Mouse (Mus musculus) MEL (cell line): Measurements from ENCODE around the gene Adipor2. TPM values are rescaled to one million over a fixed set of nuclear protein-coding genes. Genes with fewer than 3 reads are reported as not detected.

ENCODE experiments used
- DNase-seq: peaks from one replicate; pipeline ENCODE4 v3.0.0; 2011; ENCODE audit warnings: low read depth, low spot score
- H3K27ac ChIP-seq: 2 replicates; pipeline ENCODE4 v1.5.1; 2012; ENCODE audit warnings: low read depth, mild to moderate bottlenecking, control low read depth, low read length, moderate library complexity; ENCODE audit not compliant: control insufficient read depth
- H3K27me3 ChIP-seq, 2 experiments: fragments of 150-350 bp in 1 of 2; sonication (generic) in 1 of 2; 2 replicates each; pipeline ENCODE4 v1.6.1; 2012; ENCODE audit warnings: low read length in 2 of 2, mild to moderate bottlenecking in 2 of 2, improper control_type of control experiment in 1 of 2, moderate library complexity in 1 of 2; ENCODE audit not compliant: insufficient read depth in 2 of 2, control insufficient read depth in 1 of 2
- H3K36me3 ChIP-seq, 2 experiments: 2 replicates each; pipeline ENCODE4 v1.6.1; 2012 to 2014; ENCODE audit warnings: low read length in 2 of 2, improper control_type of control experiment in 1 of 2, inconsistent platforms in 1 of 2, mild to moderate bottlenecking in 1 of 2; ENCODE audit not compliant: insufficient read depth in 2 of 2, control insufficient read depth in 1 of 2
- H3K4me1 ChIP-seq, 2 experiments: fragments of 150-350 bp in 1 of 2; sonication (generic) in 1 of 2; 2 replicates each; pipeline ENCODE4 v1.6.1; 2012; ENCODE audit warnings: low read length in 2 of 2, improper control_type of control experiment in 1 of 2, mild to moderate bottlenecking in 1 of 2; ENCODE audit not compliant: insufficient read depth in 2 of 2, control insufficient read depth in 1 of 2
- H3K4me3 ChIP-seq, 2 experiments: fragments of 150-350 bp in 1 of 2; sonication (generic) in 1 of 2; 2 replicates each; pipeline ENCODE4 v1.5.1; 2012; ENCODE audit warnings: low read depth in 2 of 2, low read length in 2 of 2, mild to moderate bottlenecking in 2 of 2, moderate library complexity in 2 of 2, control low read depth in 1 of 2, improper control_type of control experiment in 1 of 2; ENCODE audit not compliant: control insufficient read depth in 1 of 2, insufficient read depth in 1 of 2
- H3K79me2 ChIP-seq: 2 replicates; pipeline ENCODE4 v1.6.1; 2012; ENCODE audit warnings: mild to moderate bottlenecking, low read length, moderate library complexity; ENCODE audit not compliant: control insufficient read depth, poor library complexity, insufficient read depth
- H3K9ac ChIP-seq: 2 replicates; pipeline ENCODE4 v1.6.1; 2012; ENCODE audit warnings: low read depth, mild to moderate bottlenecking, control low read depth, low read length, moderate library complexity; ENCODE audit not compliant: control insufficient read depth, poor library complexity, severe bottlenecking
- H3K9me3 ChIP-seq: fragments of 150-350 bp; sonication (generic); replicated peaks from 2 replicates; pipeline ENCODE4 v1.6.1; 2012; ENCODE audit warnings: mild to moderate bottlenecking, low read length, improper control_type of control experiment, moderate library complexity; ENCODE audit not compliant: insufficient read depth
- BHLHE40 ChIP-seq: IDR thresholded peaks from 2 replicates; pipeline ENCODE4 v1.6.1; 2012; ENCODE audit warnings: low read depth, mild to moderate bottlenecking, inconsistent platforms, low read length, improper control_type of control experiment, borderline replicate concordance
- CHD2 ChIP-seq: IDR thresholded peaks from 2 replicates; pipeline ENCODE4 v1.6.1; 2011; ENCODE audit warnings: low read length, improper control_type of control experiment
- CTCF ChIP-seq, 3 experiments: IDR thresholded peaks in 2 of 3; conservative IDR thresholded peaks in 1 of 3; 2 replicates each; pipeline ENCODE4 v1.5.1; 2011 to 2012; ENCODE audit warnings: low read length in 3 of 3, low read depth in 2 of 3, mild to moderate bottlenecking in 2 of 3, improper control_type of control experiment in 1 of 3, inconsistent platforms in 1 of 3, mixed read lengths in 1 of 3, moderate library complexity in 1 of 3; ENCODE audit not compliant: control insufficient read depth in 1 of 3, insufficient read depth in 1 of 3, poor library complexity in 1 of 3, severe bottlenecking in 1 of 3
- E2F4 ChIP-seq: IDR thresholded peaks from 2 replicates; pipeline ENCODE4 v1.6.1; 2011; ENCODE audit warnings: low read depth, low read length, improper control_type of control experiment, borderline replicate concordance
- EP300 ChIP-seq, 2 experiments: IDR thresholded peaks; 2 replicates each; pipeline ENCODE4 v1.6.1; 2011; ENCODE audit warnings: improper control_type of control experiment in 2 of 2, low read length in 2 of 2, low read depth in 1 of 2, mild to moderate bottlenecking in 1 of 2
- GABPA ChIP-seq: IDR thresholded peaks from 2 replicates; pipeline ENCODE4 v1.6.1; 2012; ENCODE audit warnings: low read depth, mild to moderate bottlenecking, inconsistent platforms, low read length, improper control_type of control experiment, moderate library complexity
- GATA1 ChIP-seq: IDR thresholded peaks from 2 replicates; pipeline ENCODE4 v1.6.1; 2011; ENCODE audit warnings: low read depth, low read length, improper control_type of control experiment
- HCFC1 ChIP-seq: IDR thresholded peaks from 2 replicates; pipeline ENCODE4 v1.6.1; 2012; ENCODE audit warnings: low read depth, mild to moderate bottlenecking, inconsistent platforms, low read length, improper control_type of control experiment, moderate library complexity
- JUND ChIP-seq: IDR thresholded peaks from 2 replicates; pipeline ENCODE4 v1.6.1; 2011; ENCODE audit warnings: low read depth, mild to moderate bottlenecking, improper control_type of control experiment, low read length
- KAT2A ChIP-seq: conservative IDR thresholded peaks from 2 replicates; pipeline ENCODE4 v1.6.1; 2012; ENCODE audit warnings: low read depth, low read length, improper control_type of control experiment, inconsistent platforms
- MAZ ChIP-seq: IDR thresholded peaks from 2 replicates; pipeline ENCODE4 v1.6.1; 2012; ENCODE audit warnings: low read depth, mild to moderate bottlenecking, inconsistent platforms, low read length, improper control_type of control experiment
- MEF2A ChIP-seq: IDR thresholded peaks from 2 replicates; pipeline ENCODE4 v1.6.1; 2014; ENCODE audit warnings: low read depth, mild to moderate bottlenecking, inconsistent platforms, low read length, improper control_type of control experiment; ENCODE audit not compliant: poor library complexity, insufficient replicate concordance, severe bottlenecking; ENCODE audit errors: extremely low read depth
- MXI1 ChIP-seq: IDR thresholded peaks from 2 replicates; pipeline ENCODE4 v1.6.1; 2011; ENCODE audit warnings: mild to moderate bottlenecking, low read depth, low read length, improper control_type of control experiment
- MYB ChIP-seq: IDR thresholded peaks from 2 replicates; pipeline ENCODE4 v1.6.1; 2011; ENCODE audit warnings: mild to moderate bottlenecking, low read depth, low read length, improper control_type of control experiment
- MYC ChIP-seq: IDR thresholded peaks from 2 replicates; pipeline ENCODE4 v1.6.1; 2011; ENCODE audit warnings: low read depth, mild to moderate bottlenecking, low read length, improper control_type of control experiment, moderate library complexity
- NELFE ChIP-seq: IDR thresholded peaks from 2 replicates; pipeline ENCODE4 v1.6.1; 2011; ENCODE audit warnings: low read depth, low read length, improper control_type of control experiment
- NRF1 ChIP-seq: IDR thresholded peaks from 2 replicates; pipeline ENCODE4 v1.6.1; 2014; ENCODE audit warnings: low read depth, mild to moderate bottlenecking, inconsistent platforms, low read length, improper control_type of control experiment, moderate library complexity; ENCODE audit not compliant: poor library complexity, insufficient read depth, severe bottlenecking
- POLR2A ChIP-seq, 2 experiments: IDR thresholded peaks; 2 replicates each; pipeline ENCODE4 v1.6.1; 2011 to 2012; ENCODE audit warnings: low read length in 2 of 2, mild to moderate bottlenecking in 2 of 2, control low read depth in 1 of 2, improper control_type of control experiment in 1 of 2, low read depth in 1 of 2, moderate library complexity in 1 of 2; ENCODE audit not compliant: control insufficient read depth in 1 of 2, insufficient read depth in 1 of 2, poor library complexity in 1 of 2
- POLR2AphosphoS2 ChIP-seq: IDR thresholded peaks from 2 replicates; pipeline ENCODE4 v1.6.1; 2011; ENCODE audit warnings: low read length, improper control_type of control experiment
- POLR2AphosphoS5 ChIP-seq: IDR thresholded peaks from 2 replicates; pipeline ENCODE4 v1.6.1; 2012; ENCODE audit warnings: low read depth, borderline replicate concordance, mild to moderate bottlenecking, inconsistent platforms, low read length, moderate library complexity, mixed read lengths
- RAD21 ChIP-seq: IDR thresholded peaks from 2 replicates; pipeline ENCODE4 v1.6.1; 2011; ENCODE audit warnings: mild to moderate bottlenecking, low read depth, low read length, improper control_type of control experiment
- RCOR1 ChIP-seq: IDR thresholded peaks from 2 replicates; pipeline ENCODE4 v1.6.1; 2012; ENCODE audit warnings: low read depth, mild to moderate bottlenecking, inconsistent platforms, low read length, improper control_type of control experiment
- SIN3A ChIP-seq: IDR thresholded peaks from 2 replicates; pipeline ENCODE4 v1.6.1; 2012; ENCODE audit warnings: low read length, improper control_type of control experiment, inconsistent platforms
- TBP ChIP-seq: IDR thresholded peaks from 2 replicates; pipeline ENCODE4 v1.8.0; 2011; ENCODE audit warnings: low read depth, low read length, improper control_type of control experiment
- TCF12 ChIP-seq: IDR thresholded peaks from 2 replicates; pipeline ENCODE4 v1.6.1; 2014; ENCODE audit warnings: low read depth, mild to moderate bottlenecking, inconsistent platforms, low read length, improper control_type of control experiment, moderate library complexity
- UBTF ChIP-seq: IDR thresholded peaks from 2 replicates; pipeline ENCODE4 v1.6.1; 2012; ENCODE audit warnings: low read depth, mild to moderate bottlenecking, inconsistent platforms, low read length, improper control_type of control experiment, moderate library complexity, borderline replicate concordance; ENCODE audit not compliant: insufficient read depth
- USF1 ChIP-seq: IDR thresholded peaks from 2 replicates; pipeline ENCODE4 v1.6.1; 2014; ENCODE audit warnings: low read depth, mild to moderate bottlenecking, inconsistent platforms, low read length, improper control_type of control experiment, moderate library complexity
- ZC3H11A ChIP-seq: IDR thresholded peaks from 2 replicates; pipeline ENCODE4 v1.6.1; 2012; ENCODE audit warnings: low read depth, mild to moderate bottlenecking, inconsistent platforms, low read length, improper control_type of control experiment
- ZKSCAN1 ChIP-seq: IDR thresholded peaks from 2 replicates; pipeline ENCODE4 v1.6.1; 2012; ENCODE audit warnings: low read depth, mild to moderate bottlenecking, inconsistent platforms, low read length, improper control_type of control experiment, moderate library complexity
- ZNF384 ChIP-seq: IDR thresholded peaks from 2 replicates; pipeline ENCODE4 v1.6.1; 2012; ENCODE audit warnings: low read depth, mild to moderate bottlenecking, inconsistent platforms, low read length, improper control_type of control experiment
- polyA plus RNA-seq, 2 experiments: library from polyadenylated mRNA; stranded (reverse) in 1 of 2; unstranded in 1 of 2; fragments of >175 nt in 1 of 2; fragments of >200 nt in 1 of 2; gene quantifications; 2 replicates each; pipeline versions ENCODE4 v1.2.1 to v1.2.4; 2012; ENCODE audit warnings: low replicate concordance in 2 of 2, low read depth in 1 of 2; ENCODE audit not compliant: insufficient read length in 2 of 2, insufficient read depth in 1 of 2, missing spikeins in 1 of 2
- total RNA-seq: library from RNA; depleted of rRNA; stranded (reverse); fragments of 300-350 nt; gene quantifications from 2 replicates; pipeline ENCODE4 v1.2.3, GENCODE M21; 2012

Gene Adipor2
- total and polyA plus RNA-seq, 3 experiments = 37.6 to 41.3 TPM; not detected in 1

DNA sequence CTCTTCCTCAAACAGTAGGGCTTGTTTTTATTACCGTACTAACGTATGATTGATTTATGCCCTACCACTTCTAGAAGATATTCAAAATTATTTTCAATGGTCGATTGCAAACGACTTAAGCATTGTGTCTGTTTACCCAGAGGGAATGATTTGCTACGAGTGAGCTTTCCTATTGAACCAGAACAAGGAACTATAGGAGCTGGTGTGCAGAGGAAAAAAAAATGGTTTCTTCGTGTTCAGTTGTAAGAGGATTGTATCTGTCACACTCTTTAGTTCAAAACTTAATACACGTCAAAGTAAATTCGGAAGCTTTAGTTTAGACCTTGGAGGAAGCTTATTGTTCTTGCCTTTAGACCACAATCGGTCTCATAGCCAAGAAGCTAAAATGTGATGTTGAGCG is 28.4 kb downstream of the Adipor2 start:
- Histone ChIP-seq H3K79me2 (peaks cover 35% of the 10 kb centered on the region), H3K36me3 (peaks cover 0 to 20% of the 10 kb centered on the region in 2 experiments; a peak in 2 of 4 replicates), H3K4me3 (peak overlapping the region; percentile 84 to 96), H3K9ac (peak overlapping the region; percentile 89), H3K27me3 (no peaks in the 10 kb centered on the region), H3K4me1 (peaks cover 0 to 4% of the 10 kb centered on the region in 2 experiments; a peak in 2 of 4 replicates), H3K9me3 (no peaks in the 10 kb centered on the region), H3K27ac (peak overlapping the region; percentile 74)
- no peak for TF ChIP-seq POLR2A (IDR thresholded peaks at IDR 0.05; ENCODE audit: control insufficient read depth in 1 of 2, insufficient read depth in 1 of 2, low read depth in 1 of 2, low read length in 2 of 2, poor library complexity in 1 of 2)
- TF ChIP-seq RAD21 = no peak
- TF ChIP-seq UBTF = no peak
- TF ChIP-seq CHD2 = no peak
- no peak for TF ChIP-seq NELFE
- TF ChIP-seq MYC = no peak
- no peak for TF ChIP-seq USF1
- TF ChIP-seq HCFC1 = no peak
- no peak for TF ChIP-seq GATA1
- no peak for TF ChIP-seq ZKSCAN1
- TF ChIP-seq MYB = no peak
- peak; percentile 50; the same call in 1 of the 2 replicates for TF ChIP-seq MXI1
- no peak for TF ChIP-seq MEF2A
- no peak for TF ChIP-seq E2F4
- TF ChIP-seq TCF12 = no peak
- TF ChIP-seq SIN3A = peak; percentile 20; the same call in 1 of the 2 replicates
- TF ChIP-seq ZNF384 = peak; percentile 78
- DNase-seq = no peak

DNA sequence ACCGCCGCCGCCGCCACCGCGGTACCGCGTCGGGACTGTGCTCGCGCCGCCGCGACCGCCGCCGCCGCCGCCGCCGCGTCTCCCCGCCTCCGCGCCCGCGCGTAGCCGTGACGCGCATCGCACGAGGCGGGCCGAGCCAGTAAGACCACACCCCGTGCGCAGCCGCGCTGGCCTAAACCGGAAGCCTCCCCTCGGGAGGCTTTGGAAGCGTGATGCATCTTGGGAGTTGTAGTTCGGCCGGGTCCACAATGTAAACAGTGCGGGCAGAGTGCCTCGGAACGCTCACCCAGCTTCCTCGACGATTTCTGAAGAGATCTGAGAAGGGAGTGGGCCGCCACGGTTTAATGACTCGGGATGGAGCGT is 28.9 kb downstream of the Adipor2 start:
- peak overlapping the region; percentile 74 for H3K27ac ChIP-seq
- TF ChIP-seq USF1 (peak; percentile 77), HCFC1 (peak; percentile 97), NRF1 (peak; percentile 96), MAZ (0 out of 2 replicates have a peak, but pooled peaks have one; percentile 54), RCOR1 (no peak), EP300 (IDR thresholded peaks at IDR 0.05; ENCODE audit: low read depth in 1 of 2, low read length in 2 of 2) (no peak), TBP (peak; percentile 74), MXI1 (peak; percentile 85; the same call in 1 of the 2 replicates), JUND (no peak), RAD21 (no peak), NELFE (peak; percentile 40), ZC3H11A (no peak), POLR2AphosphoS2 (peak; percentile 54; the same call in 1 of the 2 replicates), UBTF (0 out of 2 replicates have a peak, but pooled peaks have one; percentile 7), BHLHE40 (peak; percentile 29; the same call in 1 of the 2 replicates), KAT2A (peak; percentile 87), CTCF (IDR thresholded peaks at IDR 0.05 in 2 of 3, conservative IDR thresholded peaks at IDR 0.05 in 1 of 3; ENCODE audit: control insufficient read depth in 1 of 3, insufficient read depth in 1 of 3, low read depth in 2 of 3, low read length in 3 of 3, poor library complexity in 1 of 3, severe bottlenecking in 1 of 3) (no peak), E2F4 (no peak), TCF12 (no peak), GABPA (no peak), POLR2AphosphoS5 (no peak)

More for the DNA sequence above, 28.9 kb downstream of the Adipor2 start:
- peaks cover 0 to 20% of the 10 kb centered on the region in 2 experiments; a peak in 2 of 4 replicates for H3K36me3 ChIP-seq
- H3K4me1 ChIP-seq = peaks cover 0 to 4% of the 10 kb centered on the region in 2 experiments; a peak in 2 of 4 replicates
- H3K27me3 ChIP-seq = no peaks in the 10 kb centered on the region
- peaks cover 38% of the 10 kb centered on the region for H3K79me2 ChIP-seq
- H3K4me3 ChIP-seq = peak overlapping the region; percentile 84 to 96
- DNase-seq = peak; percentile 96
- no peaks in the 10 kb centered on the region for H3K9me3 ChIP-seq
- H3K9ac ChIP-seq = peak overlapping the region; percentile 94
